Mouse (Mus musculus) megakaryocyte, embryonic 14.5 days (primary cell): ENCODE measurements at regions not wholly inside any gene's neighbourhood (a gene's known extent, or its start where the extent isn't known, plus 50 kb on each side); places are given as distances from the start of the nearest gene placed in this dataset.

Experiments
- FLI1 ChIP-seq: IDR thresholded peaks from 2 replicates; pipeline ENCODE4 v1.6.1; 2012; ENCODE audit warnings: low read length, inconsistent platforms, mixed read lengths
- GATA1 ChIP-seq: IDR thresholded peaks from 3 replicates; pipeline ENCODE4 v1.6.1; 2012; ENCODE audit warnings: mixed read lengths, low read length, inconsistent platforms, borderline replicate concordance

GRCm38 (mm10) chr7:135880446-135880845 lies 164.3 kb upstream of the Mki67 start:
- TF ChIP-seq GATA1 (no peak), FLI1 (no peak)
